Mouse (Mus musculus) mature B cell (primary cell): ENCODE measurements around the gene Lrrc29.

Source experiments
- in situ Hi-C: fragments of 300-500 bp; cut with MboI; formaldehyde crosslinking; loops from 2 replicates; pipeline ENCODE4 v1.14.3; 2019

The Lrrc29 gene

DNA sequence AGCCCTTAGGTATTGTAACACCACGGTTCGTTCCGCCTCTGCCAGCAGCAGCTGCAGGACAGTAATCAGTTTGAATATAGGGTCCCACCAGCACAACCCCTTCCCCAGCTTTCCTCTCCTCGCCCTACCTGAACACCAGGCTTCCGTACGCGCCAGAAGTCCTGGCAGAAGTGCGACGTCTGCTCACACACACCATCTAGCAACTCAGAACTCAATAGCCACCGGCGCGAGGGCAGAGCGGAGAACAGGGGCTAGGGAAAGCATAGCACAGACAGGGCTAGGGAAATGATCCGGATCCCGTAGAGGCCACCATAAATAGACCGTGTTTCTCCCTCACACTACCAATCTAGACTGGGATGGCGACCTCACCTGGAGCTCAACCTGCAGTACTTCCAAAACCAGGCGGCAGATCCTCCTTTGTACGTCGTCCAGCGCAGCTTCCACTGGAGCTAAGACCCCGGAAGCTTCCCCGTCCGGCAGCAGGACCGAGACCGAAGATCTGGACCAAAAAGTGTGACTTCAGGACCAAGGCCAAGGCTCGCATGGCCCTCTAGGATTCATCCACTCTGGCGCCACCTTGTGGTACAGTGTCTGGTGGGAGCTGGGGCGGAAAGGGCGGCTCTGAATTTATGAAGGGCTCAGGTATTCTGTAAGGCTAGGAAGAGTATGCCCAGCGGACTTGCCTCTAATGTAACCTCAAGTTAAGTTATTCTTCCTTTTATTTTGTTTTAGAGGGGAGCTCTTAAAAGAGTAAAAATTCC is 35.3 kb downstream of the Lrrc29 start:
- in situ Hi-C loops: no loop called here

- in situ Hi-C loops: no loop called here
Measured at GRCm38 (mm10) chr8:105289805-105290460, 36.1 kb downstream of the Lrrc29 start, which contains the start of gene 4931428F04Rik. Gene 4931428F04Rik (minus strand): TSS chr8:105289864.

DNA sequence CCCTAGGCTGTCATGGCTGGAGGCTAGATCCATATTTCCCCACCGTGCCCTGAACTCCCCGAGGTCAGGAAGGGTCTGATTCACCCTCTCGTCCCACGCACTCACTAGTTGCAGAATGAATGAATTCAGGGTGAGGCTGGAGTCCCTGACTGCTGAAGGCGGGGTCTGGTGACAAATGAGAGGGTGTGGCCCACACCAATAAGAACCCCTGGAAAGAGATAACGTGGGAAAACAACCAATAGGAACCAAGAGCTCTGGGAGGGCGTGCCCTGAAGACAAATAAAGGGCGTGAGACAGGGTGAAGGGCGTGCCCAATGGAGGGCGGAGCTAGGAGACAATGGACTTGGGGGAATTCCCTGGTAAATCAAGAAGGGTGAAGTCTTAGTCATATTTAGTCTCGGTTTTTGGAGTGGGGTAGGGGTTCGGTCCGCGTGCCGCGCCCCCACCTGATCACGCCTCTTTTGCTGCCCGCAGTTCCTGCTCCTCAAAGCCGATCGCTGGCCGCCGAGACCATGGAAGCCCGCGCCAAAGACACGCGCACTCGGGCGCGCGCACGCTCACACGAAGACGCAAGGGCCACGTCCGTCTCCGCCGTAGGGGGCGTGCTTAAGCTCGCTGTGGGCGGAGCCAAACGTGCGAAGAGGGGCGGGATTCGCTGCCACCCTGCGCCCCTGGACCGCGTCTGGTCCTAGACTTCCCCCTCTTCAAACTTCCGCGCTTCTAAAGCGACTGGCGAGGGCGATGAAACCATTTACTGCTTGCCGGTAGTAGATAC is 36.9 kb downstream of the Lrrc29 start:
- in situ Hi-C loops: no loop called here

DNA sequence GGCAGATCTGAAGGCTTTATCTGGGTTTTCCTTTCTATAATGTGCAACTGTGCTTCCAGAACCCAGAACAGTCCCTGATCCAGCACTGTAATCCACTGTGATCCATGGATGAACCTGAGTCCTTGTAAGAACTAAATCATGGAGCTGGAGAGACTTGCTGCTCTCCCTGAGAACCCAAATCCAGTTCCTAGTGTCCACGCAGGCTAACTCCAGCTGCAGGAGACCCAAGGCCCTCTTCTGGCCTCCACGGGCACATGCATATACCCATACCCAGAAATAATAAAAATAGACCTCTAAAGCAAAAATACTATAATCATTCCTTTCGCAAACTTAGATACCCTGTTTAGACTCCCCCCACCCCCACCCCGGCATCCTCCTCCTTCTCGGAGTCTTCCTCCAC is 37.8 kb downstream of the Lrrc29 start:
- in situ Hi-C loops: no loop called here

DNA sequence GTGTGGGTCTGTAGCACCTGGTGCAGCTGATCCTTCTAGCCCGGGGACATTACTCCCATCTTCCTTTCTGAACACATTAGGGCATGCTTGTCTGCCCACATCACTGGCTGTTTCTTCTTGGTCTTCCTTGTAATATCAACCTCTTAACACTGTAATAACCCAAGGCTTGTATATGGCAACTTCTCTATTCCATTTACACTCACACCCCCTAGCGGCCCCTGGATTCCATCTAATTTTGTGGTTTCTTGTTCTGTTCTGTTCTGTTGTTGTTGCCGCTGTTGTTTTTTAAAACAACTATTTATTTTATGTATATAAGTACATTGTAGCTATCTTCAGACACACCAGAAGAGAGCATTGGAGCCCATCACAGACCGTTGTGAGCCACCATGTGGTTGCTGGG is 39.2 kb downstream of the Lrrc29 start:
- in situ Hi-C loops: no loop called here

- in situ Hi-C loops: no loop called here
Measured at GRCm38 (mm10) chr8:105285514-105285913, 40.6 kb downstream of the Lrrc29 start.

DNA sequence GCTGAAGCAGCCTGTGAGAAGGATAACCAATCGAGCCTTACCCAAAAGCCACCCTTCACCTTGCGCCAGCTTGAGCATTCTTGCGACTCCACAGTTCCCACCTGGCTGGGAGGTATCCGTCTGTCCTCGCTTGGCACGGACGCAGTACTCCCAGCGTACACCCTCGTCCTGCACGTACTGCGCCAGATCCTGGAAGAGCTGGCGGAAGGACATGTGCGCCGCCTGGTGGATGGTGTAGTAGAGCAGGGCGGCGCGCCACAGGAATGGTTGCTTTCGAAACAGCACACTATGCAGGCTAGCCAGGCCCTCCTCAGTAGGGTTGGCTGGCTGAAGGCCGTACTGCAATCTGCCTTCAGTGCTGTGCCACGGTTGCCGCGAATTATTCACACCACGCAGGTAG is 43.0 kb downstream of the Lrrc29 start:
- in situ Hi-C loops: no loop called here

DNA sequence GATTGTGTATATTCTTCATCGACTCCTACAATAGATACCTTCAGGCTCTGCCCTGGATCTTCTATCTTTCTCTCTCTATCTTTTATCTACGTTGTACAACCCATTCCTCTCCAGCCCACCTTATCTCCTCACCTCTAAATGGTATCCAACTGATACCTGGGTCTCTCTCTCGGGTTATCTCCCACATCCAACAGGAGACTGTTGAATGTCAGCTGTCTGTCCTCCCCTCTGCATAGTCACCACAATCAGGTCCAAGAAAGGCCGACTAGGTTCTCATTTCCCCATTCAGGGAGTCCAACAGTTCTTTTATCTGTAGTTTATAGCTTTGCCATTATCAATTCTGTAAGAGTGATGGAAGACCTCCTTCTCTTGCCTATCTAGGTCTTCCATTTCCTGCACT is 43.8 kb downstream of the Lrrc29 start:
- in situ Hi-C loops: no loop called here

DNA sequence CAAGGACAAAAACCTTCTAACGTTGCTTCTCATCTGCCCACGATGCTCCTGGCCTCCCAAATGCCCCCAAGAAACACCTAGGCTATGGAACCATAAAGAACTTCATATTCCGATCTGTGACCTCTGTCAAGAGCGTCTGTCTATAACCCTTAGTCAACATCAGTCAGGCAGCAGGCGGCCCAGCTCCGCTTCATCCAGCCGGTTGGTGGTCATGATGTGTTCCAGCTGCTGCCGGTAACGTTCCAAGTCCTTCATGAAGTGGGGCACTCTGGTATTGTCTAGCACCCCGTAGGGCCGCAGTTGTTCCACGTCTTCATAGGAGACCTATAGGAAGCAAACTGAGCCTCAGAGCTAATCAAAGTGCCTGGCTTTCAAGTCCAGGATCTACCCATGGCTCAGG is 44.3 kb downstream of the Lrrc29 start:
- in situ Hi-C loops: no loop called here

- in situ Hi-C loops: no loop called here
Measured at GRCm38 (mm10) chr8:105280567-105280966, 45.5 kb downstream of the Lrrc29 start.

GRCm38 (mm10) chr8:105278911-105279334 is 47.2 kb downstream of the Lrrc29 start:
- in situ Hi-C loops: no loop called here

DNA sequence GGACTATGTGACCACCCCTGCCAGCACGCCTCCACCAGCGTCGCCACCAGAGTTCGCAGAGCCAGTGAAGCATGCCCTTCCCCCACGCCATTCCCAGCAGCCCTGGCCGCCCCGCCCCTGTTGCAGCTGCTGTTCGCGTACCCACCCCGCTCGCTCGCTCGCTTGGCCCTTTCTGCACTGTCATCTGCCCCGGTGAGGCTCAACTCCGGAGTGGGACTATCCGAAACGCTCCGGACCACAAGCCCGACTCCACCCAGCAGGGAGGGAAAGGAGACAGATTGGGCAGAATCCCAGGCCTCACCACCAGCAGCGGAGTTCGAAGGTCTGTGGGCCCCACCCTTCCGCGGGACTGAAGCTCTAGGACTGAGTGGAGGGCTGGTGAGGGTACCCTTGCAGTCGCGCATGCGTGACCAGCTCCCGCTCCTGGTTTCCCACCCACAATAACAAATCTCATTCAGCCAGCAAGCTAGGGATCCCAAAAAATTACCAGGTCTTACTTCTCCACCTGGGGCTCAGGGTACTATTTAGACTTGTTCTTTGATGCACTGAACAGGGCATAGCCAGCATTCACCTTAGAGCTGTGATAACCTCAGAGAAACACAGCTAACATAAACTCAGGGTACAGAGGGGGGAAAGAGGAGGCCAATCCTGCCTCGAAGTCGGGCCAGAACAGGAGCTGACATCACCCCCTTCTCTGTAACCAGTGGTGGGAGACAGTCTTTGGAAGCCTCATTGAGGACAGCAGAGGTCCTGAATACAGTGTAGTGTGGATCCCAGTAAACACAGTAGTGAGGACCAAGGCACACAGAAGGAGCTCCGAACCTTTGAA is 49.6 kb downstream of the Lrrc29 start:
- in situ Hi-C loops: no loop called here

GRCm38 (mm10) chr8:105275840-105276239 is 50.2 kb downstream of the Lrrc29 start, which contains the start of gene Nol3:
Gene Nol3 (plus strand): TSS chr8:105276140.
- in situ Hi-C loops: no loop called here

- in situ Hi-C loops: no loop called here
Measured at GRCm38 (mm10) chr8:105275387-105275786, 50.7 kb downstream of the Lrrc29 start.

- in situ Hi-C loops: loop anchor here (25.0 kb wide), 1 partner anchor 634 kb away; the partner anchor contains the start of genes Ciao2b and Rrad
Measured at GRCm38 (mm10) chr8:105270916-105271186, 55.2 kb downstream of the Lrrc29 start.

- in situ Hi-C loops: loop anchor here (25.0 kb wide), 1 partner anchor 633 kb away; the partner anchor contains the start of genes Ciao2b and Rrad
Measured at GRCm38 (mm10) chr8:105270101-105270915, 55.8 kb downstream of the Lrrc29 start.

GRCm38 (mm10) chr8:105269461-105269947 is 56.6 kb downstream of the Lrrc29 start, which contains the start of gene Hsf4:
Gene Hsf4 (plus strand): TSS chr8:105269801.
- in situ Hi-C loops: loop anchor here (25.0 kb wide), 1 partner anchor 632 kb away; the partner anchor contains the start of genes Ciao2b and Rrad

- in situ Hi-C loops: loop anchor here (25.0 kb wide), 1 partner anchor 632 kb away; the partner anchor contains the start of genes Ciao2b and Rrad
Measured at GRCm38 (mm10) chr8:105269075-105269458, 57.0 kb downstream of the Lrrc29 start.

GRCm38 (mm10) chr8:105268342-105269074 is 57.6 kb downstream of the Lrrc29 start:
- in situ Hi-C loops: loop anchor here (25.0 kb wide), 1 partner anchor 631 kb away; the partner anchor contains the start of genes Ciao2b and Rrad
